Mouse (Mus musculus) heart, postnatal 0 days (tissue): ENCODE measurements at regions not wholly inside any gene's neighbourhood (a gene's known extent, or its start where the extent isn't known, plus 50 kb on each side); places are given as distances from the start of the nearest gene placed in this dataset.

Experiments
- CTCF ChIP-seq: IDR thresholded peaks from 2 replicates; pipeline ENCODE4 v1.5.1; 2016; ENCODE audit warnings: antibody characterized with exemption, control low read depth, low read depth
- EP300 ChIP-seq: IDR thresholded peaks from 2 replicates; pipeline ENCODE4 v1.6.1; 2016; ENCODE audit warnings: antibody characterized with exemption, low read depth

GRCm38 (mm10) chr2:61288246-61288645, 290.1 kb upstream of the Tank start:
- TF ChIP-seq CTCF (no peak), EP300 (no peak)
